Mouse (Mus musculus): ENCODE measurements around the gene Tnxb. TPM values are rescaled to one million over a fixed set of nuclear protein-coding genes. Genes with fewer than 3 reads are reported as not detected.
"Not testable (repeated sequence)": the region's sequence is repeated elsewhere in the genome, so short reads cannot be mapped to it uniquely, and the experiment has no call there.

The Tnxb gene
- total RNA-seq, 2 experiments from 2014 or later: 30.7 to 41.6 TPM

- Histone ChIP-seq H3K4me3 (no peak overlapping the region), H3K27ac (no peak overlapping the region)
- no peak for TF ChIP-seq CTCF (IDR thresholded peaks at IDR 0.05)
- intact Hi-C loops (cut with DNase I): no loop called here
- DNase-seq: no peak
These were observed 69.9 kb downstream of the Tnxb start for GRCm38 (mm10) chr17:34740280-34740679.

DNA sequence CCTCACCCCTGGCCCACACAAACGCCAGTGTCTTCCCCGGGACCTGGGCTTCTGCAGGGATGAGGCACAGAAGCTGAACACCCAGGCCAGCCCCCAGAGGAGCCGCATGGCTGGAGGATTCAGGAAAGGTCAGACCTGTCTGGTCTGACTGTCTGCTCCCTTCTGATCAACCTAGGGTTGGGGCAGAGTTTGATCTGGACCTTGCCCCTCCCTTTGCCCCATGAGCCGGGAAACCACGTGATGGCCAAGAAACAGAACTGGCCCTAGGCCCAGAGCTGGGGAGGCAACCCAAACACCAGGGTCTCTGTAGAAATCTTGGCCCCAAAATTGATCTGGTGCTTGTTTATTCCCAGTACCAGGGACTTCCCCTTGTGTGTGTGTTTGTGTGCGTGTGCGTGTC lies 73.4 kb downstream of the Tnxb start, which contains the start of gene C4b:
C4b (minus strand) TSS at position 164 of the 400 bp plus-strand sequence.
- no peak within 1 kb of the TSS for H3K4me3 ChIP-seq
- no peak within 1 kb of the TSS for H3K27ac ChIP-seq
- no peak for TF ChIP-seq CTCF (IDR thresholded peaks at IDR 0.05)
- DNase-seq: peak; percentile 43
- intact Hi-C loops (cut with DNase I): no loop called here

DNA sequence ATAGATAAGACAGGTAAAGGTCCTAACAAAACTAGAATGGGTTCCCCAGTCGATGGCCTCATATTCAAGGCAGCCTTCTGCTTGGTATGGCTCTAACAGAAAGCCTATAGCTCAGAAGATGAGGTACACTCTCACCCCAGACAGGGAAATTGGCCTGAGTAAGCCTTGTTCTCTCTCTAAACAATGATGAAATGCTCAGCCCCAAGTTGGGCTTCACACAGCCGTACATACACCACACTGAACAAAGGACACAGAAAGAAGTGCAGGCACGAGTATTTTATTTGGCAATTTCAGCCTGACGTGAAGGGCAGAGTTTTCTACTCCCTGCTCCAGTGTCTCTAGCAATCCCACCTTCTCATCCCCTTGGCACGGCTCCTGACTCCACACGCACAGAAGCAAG lies 73.9 kb downstream of the Tnxb start:
- no peak for TF ChIP-seq CTCF (IDR thresholded peaks at IDR 0.05)
- DNase-seq: no peak
- intact Hi-C loops (cut with DNase I): no loop called here
- Histone ChIP-seq H3K27ac (no peak overlapping the region), H3K4me3 (no peak overlapping the region)

GRCm38 (mm10) chr17:34744611-34745010 lies 74.3 kb downstream of the Tnxb start:
- DNase-seq; H3K27ac ChIP-seq; H3K4me3 ChIP-seq; intact Hi-C loops (cut with DNase I): not testable (repeated sequence)

DNA sequence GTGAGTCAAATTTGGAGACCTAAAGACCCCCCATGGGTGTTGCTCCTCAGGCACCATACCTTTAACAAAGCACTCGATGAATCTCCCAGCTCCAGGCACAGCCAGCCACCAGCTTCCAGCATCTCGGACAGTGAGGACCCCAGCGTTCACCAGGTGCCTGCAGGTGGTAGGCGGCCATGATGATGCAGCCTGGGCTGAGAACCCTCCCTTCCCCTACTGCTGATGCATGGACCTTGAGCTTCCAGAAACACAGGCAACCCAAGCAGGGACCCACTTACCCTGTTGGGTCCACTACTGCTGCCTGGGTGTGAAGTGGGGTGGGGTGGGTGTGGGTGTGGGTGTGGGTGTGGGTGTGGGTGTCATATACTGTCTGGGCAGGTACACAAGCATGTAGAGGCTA lies 74.8 kb downstream of the Tnxb start:
- H3K27ac ChIP-seq; H3K4me3 ChIP-seq; intact Hi-C loops (cut with DNase I); DNase-seq: not testable (repeated sequence)

DNA sequence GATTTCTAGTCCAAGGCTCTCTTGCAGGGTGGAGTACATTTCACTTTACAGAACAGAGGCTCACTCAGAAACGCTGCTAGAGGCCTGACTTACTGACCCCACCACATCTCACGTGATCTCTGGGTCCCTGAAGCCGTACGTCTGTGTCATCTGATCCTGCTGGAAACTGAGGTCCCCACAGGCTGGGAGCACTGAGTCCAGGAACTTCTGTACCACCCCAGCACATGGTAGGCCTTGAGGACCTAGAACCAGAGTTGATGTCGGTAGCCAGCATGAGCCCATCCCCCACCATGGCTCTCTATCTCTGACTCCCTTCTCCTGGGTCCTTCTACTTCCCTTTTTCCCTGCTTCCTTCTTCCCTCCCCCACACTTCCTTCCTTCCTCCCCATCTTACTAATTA lies 76.2 kb downstream of the Tnxb start:
- TF ChIP-seq CTCF (IDR thresholded peaks at IDR 0.05): no peak
- intact Hi-C loops (cut with DNase I): no loop called here
- DNase-seq: no peak
- no peak overlapping the region for H3K4me3 ChIP-seq
- no peak overlapping the region for H3K27ac ChIP-seq

DNA sequence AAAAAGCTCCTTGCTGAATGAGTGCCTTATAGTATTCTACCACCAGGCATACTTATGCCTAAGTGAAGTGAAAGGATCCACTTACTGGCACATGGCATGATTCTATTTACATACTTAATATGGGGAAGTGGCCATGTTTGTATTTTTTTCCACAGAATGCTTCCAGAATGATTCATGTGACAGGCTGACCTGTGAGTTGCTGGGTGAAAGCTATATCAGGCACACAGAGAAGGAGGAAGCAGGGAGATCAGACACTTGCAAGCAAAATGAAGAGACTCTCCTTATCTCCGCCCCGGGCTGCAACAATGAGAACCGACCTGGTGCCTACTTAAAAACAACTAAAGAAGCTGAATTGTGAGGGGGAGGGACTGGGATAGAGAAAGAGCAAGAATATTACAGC lies 91.1 kb downstream of the Tnxb start:
- intact Hi-C loops (cut with DNase I): no loop called here
- Histone ChIP-seq H3K4me3 (no peak overlapping the region), H3K27ac (no peak overlapping the region)
- no peak for TF ChIP-seq CTCF (IDR thresholded peaks at IDR 0.05)
- DNase-seq: no peak

Other genes with a start within 250 kb of the Tnxb start
- not detected for gene Btnl4, start 193.2 kb upstream of the Tnxb start, total RNA-seq (2021)
- not detected for gene Btnl6, start 153.2 kb upstream of the Tnxb start, total RNA-seq (2021)
- gene Notch4, start 106.3 kb upstream of the Tnxb start, total RNA-seq (2021): 10 to 100 TPM; 10.5 to 11.4 TPM
- 1 to 10 TPM; 1.8 to 2.4 TPM for gene Gpsm3, start 80.7 kb upstream of the Tnxb start, total RNA-seq (2021)
- 10 to 100 TPM; 14.0 to 14.6 TPM for gene Pbx2, start 79.3 kb upstream of the Tnxb start, total RNA-seq (2021)
- gene Ager, start 72.7 kb upstream of the Tnxb start, total RNA-seq (2021): under 1 TPM in 1 of 2 experiments, not detected in 1; 0.31 TPM
- gene Rnf5, start 66.8 kb upstream of the Tnxb start, total RNA-seq (2021): 10 to 100 TPM; 16.8 to 24.0 TPM
- 10 to 100 TPM; 75.6 to 75.7 TPM for gene Agpat1, start 66.3 kb upstream of the Tnxb start, total RNA-seq (2021)
- 1 to 10 TPM; 1.5 to 1.9 TPM for gene Egfl8, start 54.6 kb upstream of the Tnxb start, total RNA-seq (2021)
- gene Ppt2, start 42.0 kb upstream of the Tnxb start, total RNA-seq (2021): 10 to 100 TPM; 40.5 to 42.2 TPM
- gene Prrt1, start 41.0 kb upstream of the Tnxb start, total RNA-seq (2021): under 1 TPM; 0.28 to 0.36 TPM
- gene Fkbpl, start 25.8 kb upstream of the Tnxb start, total RNA-seq (2021): 1 to 10 TPM; 4.5 to 9.3 TPM
- gene Atf6b, start 23.4 kb upstream of the Tnxb start, total RNA-seq (2021): 1 to 10 TPM; 7.1 to 9.1 TPM
- gene C4b, start 73.3 kb downstream of the Tnxb start, total RNA-seq (2021): 1 to 10 TPM; 2.4 to 3.4 TPM
- not detected for gene Cyp21a1, start 134.0 kb downstream of the Tnxb start, total RNA-seq (2021)
- 1 to 10 TPM; 7.3 to 7.7 TPM for gene Stk19, start 166.4 kb downstream of the Tnxb start, total RNA-seq (2021)
- gene Dxo, start 166.5 kb downstream of the Tnxb start, total RNA-seq (2021): 10 to 100 TPM in 1 of 2 experiments, 1 to 10 TPM in 1; 10.0 to 11.4 TPM
- gene Skiv2l, start 179.7 kb downstream of the Tnxb start, total RNA-seq (2021): 10 to 100 TPM; 19.0 to 24.6 TPM
- gene Nelfe, start 179.9 kb downstream of the Tnxb start, total RNA-seq (2021): 10 to 100 TPM in 1 of 2 experiments, 1 to 10 TPM in 1; 9.4 to 10.8 TPM
- gene Cfb, start 192.0 kb downstream of the Tnxb start, total RNA-seq (2021): 1 to 10 TPM; 1.9 to 2.0 TPM
- gene Zbtb12, start 208.9 kb downstream of the Tnxb start, total RNA-seq (2021): 1 to 10 TPM; 5.2 to 8.3 TPM
- gene Gm20547, start 211.5 kb downstream of the Tnxb start, total RNA-seq (2021): not detected
- 1 to 10 TPM; 1.3 to 3.4 TPM for gene C2, start 227.7 kb downstream of the Tnxb start, total RNA-seq (2021)
- gene Ehmt2, start 227.9 kb downstream of the Tnxb start, total RNA-seq (2021): 10 to 100 TPM; 28.0 to 29.6 TPM
- not detected for gene Slc44a4, start 243.9 kb downstream of the Tnxb start, total RNA-seq (2021)

Data from gastrocnemius, adult 2 months (tissue).